Mouse (Mus musculus) bone marrow macrophage, adult 2 months (primary cell): ENCODE data around the gene Cfap57.

ENCODE experiments used
- CTCF ChIP-seq: IDR thresholded peaks from 2 replicates; pipeline ENCODE4 v1.5.1; 2012; ENCODE audit warnings: low read depth, mild to moderate bottlenecking, low read length, moderate library complexity
- POLR2A ChIP-seq: IDR thresholded peaks from 2 replicates; pipeline ENCODE4 v1.6.1; 2012; ENCODE audit warnings: mild to moderate bottlenecking, low read depth, low read length, borderline replicate concordance

DNA sequence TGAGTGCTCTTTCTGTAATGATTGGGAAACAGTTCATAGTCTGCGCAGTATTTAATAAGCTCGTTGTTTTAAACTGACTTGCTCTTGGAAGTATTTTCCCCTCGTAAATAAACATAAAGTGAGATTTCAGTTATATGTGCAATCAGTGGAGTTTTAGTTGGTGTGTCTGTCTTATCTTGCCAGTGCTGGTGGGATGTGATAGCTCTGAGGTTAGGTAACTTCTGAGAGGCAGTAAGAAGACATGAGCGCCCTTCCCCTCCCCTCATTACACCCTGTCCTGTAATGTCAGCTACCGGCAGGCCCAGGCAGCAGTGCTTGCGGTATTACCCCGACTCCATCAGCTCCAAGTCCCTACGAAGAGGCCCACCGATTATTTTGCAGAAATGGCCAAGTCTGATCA, 1.2 kb upstream of the Cfap57 start:
- TF ChIP-seq POLR2A (no peak), CTCF (no peak)
